Mouse (Mus musculus): ENCODE results near the gene Fbxl17. TPM values are rescaled to one million over a fixed set of nuclear protein-coding genes. Genes with fewer than 3 reads are reported as not detected.
A peak's percentile ranks its signal among the peaks of the same experiment; 100 is the strongest.

Fbxl17 gene
- polyA plus RNA-seq, 1 experiment from 2014 or later: 13.6 TPM

GRCm38 (mm10) chr17:63189274-63189673 is 310.5 kb downstream of the Fbxl17 start:
- H3K4me3 ChIP-seq: no peak overlapping the region
- no peak overlapping the region for H3K9ac ChIP-seq
- ATAC-seq (ENCODE audit: low FRiP score, low read depth): no peak
- no peaks in the 10 kb centered on the region for H3K36me3 ChIP-seq
- no peak overlapping the region for H3K27ac ChIP-seq (replicated peaks)
- WGBS: 86% methylated on average over 8 of the region's 8 CpGs
- H3K27me3 ChIP-seq: no peaks in the 10 kb centered on the region
- no peak overlapping the region for H3K4me2 ChIP-seq
- H3K4me1 ChIP-seq (replicated peaks): peaks cover 14% of the 10 kb centered on the region
- no peaks in the 10 kb centered on the region for H3K9me3 ChIP-seq

GRCm38 (mm10) chr17:63185531-63185930 is 314.3 kb downstream of the Fbxl17 start:
- no peak overlapping the region for H3K9ac ChIP-seq
- no peak overlapping the region for H3K4me3 ChIP-seq
- ATAC-seq (ENCODE audit: low FRiP score, low read depth): peak; percentile 72; the same call in 1 of the 2 replicates
- H3K9me3 ChIP-seq: no peaks in the 10 kb centered on the region
- H3K27ac ChIP-seq (replicated peaks): no peak overlapping the region
- WGBS: 13% methylated on average over 9 of the region's 9 CpGs
- peaks cover 10% of the 10 kb centered on the region; the same call in 1 of the 2 replicates for H3K4me1 ChIP-seq (replicated peaks)
- no peaks in the 10 kb centered on the region for H3K27me3 ChIP-seq
- peak overlapping the region; percentile 15; the same call in 1 of the 2 replicates for H3K4me2 ChIP-seq
- no peaks in the 10 kb centered on the region for H3K36me3 ChIP-seq

GRCm38 (mm10) chr17:63184844-63185504 is 314.8 kb downstream of the Fbxl17 start:
- Histone ChIP-seq H3K27me3 (no peaks in the 10 kb centered on the region), H3K9me3 (no peaks in the 10 kb centered on the region), H3K4me3 (no peak overlapping the region), H3K4me1 (replicated peaks) (peaks cover 10% of the 10 kb centered on the region; the same call in 1 of the 2 replicates), H3K4me2 (0 out of 2 replicates have a peak overlapping the region, but pooled peaks have one; percentile 15), H3K9ac (no peak overlapping the region), H3K36me3 (no peaks in the 10 kb centered on the region), H3K27ac (replicated peaks) (no peak overlapping the region)
- 32% methylated on average over 10 of the region's 10 CpGs for WGBS
- 0 out of 2 replicates have a peak, but pooled peaks have one; percentile 40 for ATAC-seq (ENCODE audit: low FRiP score, low read depth)

DNA sequence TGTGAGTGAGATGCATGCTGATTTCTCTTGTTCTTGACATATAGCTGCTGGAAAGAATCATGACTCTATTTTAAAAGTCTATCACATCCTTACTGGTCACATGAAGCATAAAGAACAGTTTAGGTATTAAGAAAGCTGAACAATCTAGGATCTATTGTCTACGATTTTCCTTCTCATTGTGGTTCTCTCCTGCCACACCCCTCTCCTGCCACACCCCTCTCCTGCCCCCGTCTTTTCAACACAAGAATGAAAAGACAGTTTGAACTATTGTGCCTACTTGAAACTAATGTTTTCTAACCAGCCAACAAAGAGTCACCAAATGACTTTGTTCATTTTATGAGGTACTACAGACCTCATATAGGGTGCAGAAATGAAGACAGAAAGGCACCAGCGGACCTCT is 316.4 kb downstream of the Fbxl17 start:
- no peak for ATAC-seq (ENCODE audit: low FRiP score, low read depth)

GRCm38 (mm10) chr17:63181661-63182060 is 318.2 kb downstream of the Fbxl17 start:
- H3K36me3 ChIP-seq: no peaks in the 10 kb centered on the region
- peaks cover 10% of the 10 kb centered on the region; the same call in 1 of the 2 replicates for H3K4me1 ChIP-seq (replicated peaks)
- no peak overlapping the region for H3K4me2 ChIP-seq
- WGBS: 91% methylated on average over 5 of the region's 5 CpGs
- H3K27me3 ChIP-seq: no peaks in the 10 kb centered on the region
- no peak overlapping the region for H3K9ac ChIP-seq
- no peak overlapping the region for H3K27ac ChIP-seq (replicated peaks)
- no peak overlapping the region for H3K4me3 ChIP-seq
- no peaks in the 10 kb centered on the region for H3K9me3 ChIP-seq
- no peak for ATAC-seq (ENCODE audit: low FRiP score, low read depth)

More for the DNA sequence above, 316.4 kb downstream of the Fbxl17 start:
- 48% methylated on average over 3 of the region's 3 CpGs for WGBS
- Histone ChIP-seq H3K9ac (no peak overlapping the region), H3K4me1 (replicated peaks) (peaks cover 10% of the 10 kb centered on the region; the same call in 1 of the 2 replicates), H3K27ac (replicated peaks) (no peak overlapping the region), H3K4me2 (no peak overlapping the region), H3K4me3 (no peak overlapping the region), H3K9me3 (no peaks in the 10 kb centered on the region), H3K27me3 (no peaks in the 10 kb centered on the region), H3K36me3 (no peaks in the 10 kb centered on the region)

DNA sequence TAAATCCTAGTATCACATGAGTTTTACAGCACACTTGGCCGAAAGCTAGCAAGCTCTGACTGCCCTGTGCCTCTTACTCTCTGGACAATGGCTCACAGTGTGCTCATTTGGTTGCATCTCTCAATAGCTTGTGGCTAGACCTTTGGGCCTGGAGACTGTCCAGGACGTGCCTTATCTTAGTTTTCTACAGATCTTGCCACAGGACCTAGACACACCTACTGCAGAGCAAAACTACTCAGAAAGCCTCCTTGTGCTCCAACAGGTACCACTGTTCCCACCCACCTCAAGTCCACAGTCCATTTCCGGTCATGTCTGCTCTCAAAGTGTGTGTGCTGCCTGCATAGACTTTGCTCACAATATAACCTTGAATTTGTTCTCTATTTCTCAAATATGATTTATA is 319.8 kb downstream of the Fbxl17 start:
- Histone ChIP-seq H3K36me3 (no peaks in the 10 kb centered on the region), H3K4me1 (replicated peaks) (peaks cover 3% of the 10 kb centered on the region; the same call in 1 of the 2 replicates), H3K4me3 (no peak overlapping the region), H3K27me3 (no peaks in the 10 kb centered on the region), H3K9me3 (no peaks in the 10 kb centered on the region), H3K4me2 (no peak overlapping the region), H3K27ac (replicated peaks) (no peak overlapping the region), H3K9ac (no peak overlapping the region)
- ATAC-seq (ENCODE audit: low FRiP score, low read depth): no peak
- WGBS: 92% methylated on average over 3 of the region's 3 CpGs

DNA sequence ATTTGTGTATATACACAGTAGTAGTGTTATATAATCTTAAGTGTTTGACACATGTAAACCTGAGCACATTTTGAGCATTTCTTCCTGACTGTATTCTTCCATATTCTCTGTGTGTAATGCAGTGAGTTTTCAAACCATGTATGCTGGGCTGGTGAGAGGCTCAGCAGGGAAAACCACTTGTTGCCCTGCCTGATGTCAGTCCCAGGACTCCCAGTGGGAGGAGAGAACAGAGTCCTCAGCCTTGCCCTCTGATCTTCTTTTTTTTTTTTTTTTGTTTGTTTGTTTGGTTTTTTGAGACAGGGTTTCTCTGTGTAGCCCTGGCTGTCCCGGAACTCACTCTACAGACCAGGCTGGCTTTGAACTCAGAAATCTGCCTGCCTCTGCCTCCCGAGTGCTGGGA is 321.5 kb downstream of the Fbxl17 start:
- no peak overlapping the region for H3K4me3 ChIP-seq
- no peak for ATAC-seq (ENCODE audit: low FRiP score, low read depth)
- WGBS: 89% methylated on average over 2 of the region's 2 CpGs

DNA sequence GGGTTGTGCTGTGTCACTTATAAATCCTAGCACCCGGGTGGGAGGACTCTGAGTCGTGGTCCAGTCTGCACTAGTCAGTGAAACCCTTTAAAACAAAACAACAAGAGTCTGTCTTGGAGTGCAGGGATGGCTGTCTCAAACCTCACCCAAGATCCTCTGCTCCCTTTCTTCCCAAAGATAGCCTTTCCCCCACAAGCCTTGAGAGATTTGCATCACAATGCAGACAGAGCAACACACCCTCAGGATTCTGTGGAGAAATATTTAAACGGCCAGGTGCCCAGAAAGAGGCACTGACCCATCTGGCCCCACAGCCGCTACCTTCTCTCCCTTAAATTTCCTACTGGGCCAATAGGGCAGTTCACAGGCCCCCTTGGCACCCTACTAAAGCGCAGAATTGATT is 323.4 kb downstream of the Fbxl17 start:
- no peak overlapping the region for H3K9ac ChIP-seq
- WGBS: 54% methylated on average over 5 of the region's 5 CpGs
- no peak overlapping the region for H3K27ac ChIP-seq (replicated peaks)

More for the DNA sequence above, 321.5 kb downstream of the Fbxl17 start:
- Histone ChIP-seq H3K27ac (replicated peaks) (no peak overlapping the region), H3K9ac (no peak overlapping the region), H3K27me3 (no peaks in the 10 kb centered on the region), H3K4me2 (no peak overlapping the region), H3K9me3 (no peaks in the 10 kb centered on the region), H3K36me3 (no peaks in the 10 kb centered on the region), H3K4me1 (replicated peaks) (no peaks in the 10 kb centered on the region)

DNA sequence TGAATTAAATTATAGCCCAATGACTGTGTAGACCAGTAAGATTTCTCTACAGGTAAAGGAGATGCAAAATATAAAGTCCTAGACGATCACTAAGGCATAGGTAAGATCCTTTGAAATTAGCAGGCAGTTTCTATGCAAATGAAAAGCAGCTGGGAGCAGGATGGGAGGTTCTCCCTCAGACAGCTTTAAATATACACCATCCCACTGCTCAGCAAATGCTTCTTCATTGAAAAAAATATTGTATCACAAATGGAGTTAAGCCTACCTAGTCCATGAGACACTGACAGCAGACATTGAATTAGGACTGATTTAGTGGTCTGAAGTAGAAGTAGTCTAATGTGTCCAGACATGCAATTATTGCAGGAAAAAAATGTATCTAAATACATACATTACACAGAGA is 327.1 kb downstream of the Fbxl17 start:
- peaks cover 18% of the 10 kb centered on the region for H3K4me1 ChIP-seq (replicated peaks)
- no peak overlapping the region for H3K9ac ChIP-seq
- no peaks in the 10 kb centered on the region for H3K36me3 ChIP-seq
- 19% methylated on average over 1 of the region's 1 CpGs for WGBS
- no peaks in the 10 kb centered on the region for H3K27me3 ChIP-seq
- ATAC-seq (ENCODE audit: low FRiP score, low read depth): no peak
- no peak overlapping the region for H3K27ac ChIP-seq (replicated peaks)
- H3K9me3 ChIP-seq: no peaks in the 10 kb centered on the region
- no peak overlapping the region for H3K4me3 ChIP-seq
- no peak overlapping the region for H3K4me2 ChIP-seq

More for the DNA sequence above, 323.4 kb downstream of the Fbxl17 start:
- Histone ChIP-seq H3K36me3 (no peaks in the 10 kb centered on the region), H3K27me3 (no peaks in the 10 kb centered on the region), H3K4me3 (no peak overlapping the region), H3K4me2 (no peak overlapping the region), H3K9me3 (no peaks in the 10 kb centered on the region), H3K4me1 (replicated peaks) (peaks cover 13% of the 10 kb centered on the region)
- ATAC-seq (ENCODE audit: low FRiP score, low read depth): no peak

DNA sequence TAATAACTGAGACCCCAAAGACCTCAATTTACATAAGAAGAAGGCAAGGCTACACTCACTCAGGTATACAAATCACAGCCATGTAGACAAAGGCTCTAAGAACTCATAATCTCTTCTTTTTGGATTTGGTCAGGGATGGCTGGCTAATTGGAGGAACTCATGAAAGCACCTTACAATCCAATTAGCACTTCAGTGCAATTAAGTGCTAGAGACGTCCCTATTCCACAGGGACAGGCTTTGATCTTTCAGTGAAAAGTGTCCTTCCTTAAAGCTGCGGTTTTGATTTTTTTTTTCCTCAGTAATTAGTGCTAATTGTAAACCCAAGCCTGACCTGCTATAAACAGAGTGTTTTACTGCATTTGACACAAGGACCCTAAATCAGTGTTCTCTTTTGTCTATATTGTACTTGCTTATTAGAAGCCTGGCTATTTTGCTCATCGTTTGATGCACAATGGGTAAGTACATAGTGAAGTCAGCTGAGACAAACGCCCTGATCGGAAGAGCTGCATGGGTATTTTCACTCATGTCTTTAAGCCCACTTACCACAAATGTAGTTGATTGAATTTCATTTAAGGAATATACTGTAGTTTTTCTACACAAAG is 327.8 kb downstream of the Fbxl17 start:
- H3K4me3 ChIP-seq: no peak overlapping the region
- H3K27me3 ChIP-seq: no peaks in the 10 kb centered on the region
- no peak overlapping the region for H3K27ac ChIP-seq (replicated peaks)
- no peak overlapping the region for H3K9ac ChIP-seq
- H3K9me3 ChIP-seq: no peaks in the 10 kb centered on the region
- 15% methylated on average over 5 of the region's 5 CpGs for WGBS
- ATAC-seq (ENCODE audit: low FRiP score, low read depth): no peak; the same call in 1 of the 2 replicates
- H3K36me3 ChIP-seq: no peaks in the 10 kb centered on the region
- H3K4me2 ChIP-seq: no peak overlapping the region
- H3K4me1 ChIP-seq (replicated peaks): peaks cover 18% of the 10 kb centered on the region

DNA sequence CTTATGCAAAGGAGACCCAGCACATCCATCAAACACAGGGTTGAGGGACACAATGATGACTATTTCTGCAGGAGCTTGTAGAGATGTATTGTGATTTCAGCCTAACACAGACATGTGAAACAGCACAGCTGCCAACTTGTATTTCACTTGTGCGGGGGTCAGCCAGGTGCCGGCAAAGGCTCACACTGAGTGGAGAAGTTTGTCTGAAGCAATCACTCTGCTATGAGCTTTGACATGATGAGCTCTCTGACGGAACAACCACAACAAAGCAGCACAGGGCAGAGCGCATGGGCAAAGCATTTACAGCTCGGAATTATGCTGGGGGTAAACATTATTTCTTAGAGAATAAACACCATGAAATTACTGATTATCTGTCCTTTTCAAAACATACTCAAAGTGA is 328.6 kb downstream of the Fbxl17 start:
- Histone ChIP-seq H3K9me3 (no peaks in the 10 kb centered on the region), H3K9ac (no peak overlapping the region), H3K4me3 (no peak overlapping the region), H3K36me3 (no peaks in the 10 kb centered on the region), H3K4me1 (replicated peaks) (peaks cover 18% of the 10 kb centered on the region), H3K27me3 (no peaks in the 10 kb centered on the region), H3K4me2 (no peak overlapping the region), H3K27ac (replicated peaks) (no peak overlapping the region)
- ATAC-seq (ENCODE audit: low FRiP score, low read depth): no peak
- WGBS: 30% methylated on average over 5 of the region's 5 CpGs

DNA sequence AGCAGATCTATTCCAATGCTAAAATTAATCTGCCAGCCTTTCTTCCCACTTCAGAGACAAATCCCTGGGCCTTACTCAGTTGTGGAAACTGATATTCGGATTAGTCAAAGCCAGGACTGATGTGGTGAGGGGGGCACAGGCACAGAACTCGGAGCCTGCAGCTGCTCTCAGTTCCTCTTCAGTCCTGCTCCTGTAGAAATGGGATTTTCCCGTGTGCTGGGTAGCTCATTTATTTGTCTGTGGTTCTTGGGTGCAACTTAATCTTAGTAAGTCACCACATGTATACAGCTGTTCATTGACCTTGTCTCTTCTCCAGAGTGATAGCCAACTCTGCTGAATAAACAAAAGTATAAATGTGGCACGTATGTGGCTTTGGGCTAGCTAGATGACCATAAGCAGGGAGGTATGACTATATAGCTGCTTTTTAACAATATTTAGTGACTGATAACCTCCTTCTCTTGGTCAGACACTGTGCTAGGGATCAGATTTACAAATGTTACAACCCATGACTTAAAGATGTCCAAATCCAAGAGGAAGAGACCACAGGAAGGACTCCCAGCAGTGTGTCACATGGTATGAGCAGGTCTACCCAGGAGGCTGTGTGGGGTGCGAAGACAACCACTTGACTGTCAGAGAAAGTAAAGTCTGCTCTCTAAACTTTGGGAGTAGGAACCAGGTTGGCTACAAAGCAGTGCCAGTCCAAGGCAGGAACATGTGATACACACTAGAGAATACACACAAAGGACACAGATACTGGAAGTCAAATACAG is 331.6 kb downstream of the Fbxl17 start:
- H3K4me2 ChIP-seq: no peak overlapping the region
- ATAC-seq (ENCODE audit: low FRiP score, low read depth): no peak
- no peaks in the 10 kb centered on the region for H3K27me3 ChIP-seq
- H3K4me1 ChIP-seq (replicated peaks): peaks cover 18% of the 10 kb centered on the region
- no peaks in the 10 kb centered on the region for H3K9me3 ChIP-seq
- no peak overlapping the region for H3K9ac ChIP-seq
- no peak overlapping the region for H3K27ac ChIP-seq (replicated peaks)
- H3K36me3 ChIP-seq: no peaks in the 10 kb centered on the region
- WGBS: 74% methylated on average over 5 of the region's 5 CpGs
- no peak overlapping the region for H3K4me3 ChIP-seq

All from hindbrain, embryonic 15.5 days (tissue).